Mouse (Mus musculus) heart, embryonic 14.5 days (tissue): ENCODE results near the gene Cysrt1. TPM values are rescaled to one million over a fixed set of nuclear protein-coding genes. Genes with fewer than 3 reads are reported as not detected.

Source experiments
- ATAC-seq: fragments of 200-750 bp; cut with Nextera tagmentation; 2 replicates; pipeline ENCODE4 v1.8.0; 2017; ENCODE audit warnings: low read depth, moderate TSS enrichment; ENCODE audit not compliant: insufficient number of reproducible peaks, insufficient read depth, low FRiP score
- H3K27ac ChIP-seq, 2 experiments: fragments of 200-500 bp in 1 of 2; fragments of 300-500 bp in 1 of 2; sonication (generic) in 1 of 2; replicated peaks in 1 of 2; 2 replicates each; pipeline ENCODE4 v1.5.1; 2012 to 2014; ENCODE audit warnings: low read depth in 2 of 2, low read length in 2 of 2, control low read depth in 1 of 2, mild to moderate bottlenecking in 1 of 2, mixed read lengths in 1 of 2; ENCODE audit not compliant: control insufficient read depth in 1 of 2, insufficient read depth in 1 of 2
- H3K27me3 ChIP-seq: fragments of 300-500 bp; sonication (generic); 2 replicates; pipeline ENCODE4 v1.6.1; 2014; ENCODE audit warnings: mild to moderate bottlenecking, low read length, control low read depth; ENCODE audit not compliant: control insufficient read depth, insufficient read depth
- H3K36me3 ChIP-seq: fragments of 300-500 bp; sonication (generic); 2 replicates; pipeline ENCODE4 v1.6.1; 2014; ENCODE audit warnings: mild to moderate bottlenecking, control low read depth, low read length, mixed read lengths; ENCODE audit not compliant: control insufficient read depth, insufficient read depth
- H3K4me1 ChIP-seq, 2 experiments: fragments of 200-500 bp in 1 of 2; fragments of 300-500 bp in 1 of 2; sonication (generic) in 1 of 2; 2 replicates each; pipeline ENCODE4 v1.6.1; 2012 to 2014; ENCODE audit warnings: low read length in 2 of 2, control low read depth in 1 of 2, mixed read lengths in 1 of 2; ENCODE audit not compliant: control insufficient read depth in 2 of 2, insufficient read depth in 2 of 2
- H3K4me2 ChIP-seq: fragments of 300-500 bp; sonication (generic); 2 replicates; pipeline ENCODE4 v1.6.1; 2014; ENCODE audit warnings: mild to moderate bottlenecking, low read length
- H3K4me3 ChIP-seq, 2 experiments: fragments of 200-500 bp in 1 of 2; fragments of 300-500 bp in 1 of 2; sonication (generic) in 1 of 2; 2 replicates each; pipeline ENCODE4 v1.5.1; 2012 to 2014; ENCODE audit warnings: low read length in 2 of 2, mild to moderate bottlenecking in 2 of 2, control low read depth in 1 of 2, low read depth in 1 of 2, moderate library complexity in 1 of 2; ENCODE audit not compliant: control insufficient read depth in 1 of 2, insufficient read depth in 1 of 2
- H3K9ac ChIP-seq: fragments of 300-500 bp; sonication (generic); 2 replicates; pipeline ENCODE4 v1.6.1; 2014; ENCODE audit warnings: mild to moderate bottlenecking, low read length
- H3K9me3 ChIP-seq: fragments of 300-500 bp; sonication (generic); 2 replicates; pipeline ENCODE4 v1.6.1; 2016; ENCODE audit warnings: low read length, control low read depth; ENCODE audit not compliant: control insufficient read depth
- WGBS: fragments of 180-500 bp; shearing (Covaris S2); extraction: QIAGEN DNeasy Blood & Tissue Kit; methylation state at CpG from one replicate; pipeline ENCODE4 v1.1.7; 2014; 5-methylcytosine and 5-hydroxymethylcytosine counted together
- polyA plus RNA-seq: library from polyadenylated mRNA; unstranded; fragments of >200 nt; fragmentation: Nextera tagmentation; extraction: Ambion mirVana; gene quantifications from 2 replicates; pipeline ENCODE4 v1.2.1, GENCODE M21; 2014

Cysrt1 gene
- polyA plus RNA-seq, 1 experiment from 2014 or later, result not detected

- peaks cover 5 to 21% of the 10 kb centered on the region in 2 experiments for H3K4me1 ChIP-seq
- no peaks in the 10 kb centered on the region for H3K9me3 ChIP-seq
- no peak overlapping the region for H3K27ac ChIP-seq
- H3K27me3 ChIP-seq, result peaks cover 20% of the 10 kb centered on the region
- WGBS, result 75% methylated on average over 5 of the region's 5 CpGs
- no peak overlapping the region for H3K4me2 ChIP-seq
- H3K9ac ChIP-seq, result no peak overlapping the region
- peaks cover 11% of the 10 kb centered on the region for H3K36me3 ChIP-seq
- H3K4me3 ChIP-seq, result no peak overlapping the region
- no peak for ATAC-seq
Measured at GRCm38 (mm10) chr2:25226864-25227263, 15.4 kb downstream of the Cysrt1 start.

- peak overlapping the region; percentile 60 for H3K4me2 ChIP-seq
- 68% methylated on average over 8 of the region's 8 CpGs for WGBS
Measured at GRCm38 (mm10) chr2:25225811-25226379, 16.4 kb downstream of the Cysrt1 start.

GRCm38 (mm10) chr2:25224766-25225752 lies 17.2 kb downstream of the Cysrt1 start:
- H3K36me3 ChIP-seq, result peaks cover 20% of the 10 kb centered on the region
- peak overlapping the region; percentile 97 to 100 for H3K27ac ChIP-seq
- peak overlapping the region; percentile 77 for H3K9ac ChIP-seq
- H3K27me3 ChIP-seq, result peaks cover 3% of the 10 kb centered on the region; the same call in 1 of the 2 replicates
- WGBS, result 2% methylated on average over 41 of the region's 41 CpGs
- H3K4me3 ChIP-seq, result peak overlapping the region; percentile 71 to 91
- peak overlapping the region; percentile 60 for H3K4me2 ChIP-seq
- H3K9me3 ChIP-seq, result no peaks in the 10 kb centered on the region
- ATAC-seq, result peak; percentile 93
- H3K4me1 ChIP-seq, result peaks cover 5 to 21% of the 10 kb centered on the region in 2 experiments

More at GRCm38 (mm10) chr2:25225811-25226379, 16.4 kb downstream of the Cysrt1 start:
- H3K27me3 ChIP-seq, result peaks cover 11% of the 10 kb centered on the region
- H3K9me3 ChIP-seq, result no peaks in the 10 kb centered on the region
- peaks cover 5 to 21% of the 10 kb centered on the region in 2 experiments for H3K4me1 ChIP-seq
- H3K27ac ChIP-seq, result peak overlapping the region; percentile 88 to 97
- no peak for ATAC-seq
- peaks cover 20% of the 10 kb centered on the region for H3K36me3 ChIP-seq
- peak overlapping the region; percentile 77 for H3K9ac ChIP-seq
- H3K4me3 ChIP-seq, result peak overlapping the region in 1 of 2 experiments; percentile 71; a peak in 2 of 4 replicates

- 0% methylated on average over 17 of the region's 17 CpGs for WGBS
- Histone ChIP-seq H3K9ac (peak within 1 kb of the TSS; percentile 84), H3K4me3 (peak within 1 kb of the TSS; percentile 71 to 91), H3K27me3 (no peaks in the 10 kb centered on the region), H3K4me2 (peak within 1 kb of the TSS; percentile 96), H3K27ac (peak within 1 kb of the TSS; percentile 97 to 100), H3K36me3 (peaks cover 20% of the 10 kb centered on the region), H3K4me1 (peaks cover 5 to 21% of the 10 kb centered on the region in 2 experiments), H3K9me3 (no peaks in the 10 kb centered on the region)
- ATAC-seq, result no peak
Measured at GRCm38 (mm10) chr2:25224492-25224765, 17.8 kb downstream of the Cysrt1 start, which contains the start of gene Tubb4b. Tubb4b (minus strand) TSS chr2:25224702.

- Histone ChIP-seq H3K36me3 (peaks cover 20% of the 10 kb centered on the region), H3K9ac (peak overlapping the region; percentile 84), H3K27ac (peak overlapping the region; percentile 93 to 98), H3K27me3 (no peaks in the 10 kb centered on the region), H3K4me2 (peak overlapping the region; percentile 96), H3K4me1 (peaks cover 4 to 19% of the 10 kb centered on the region in 2 experiments), H3K4me3 (peak overlapping the region; percentile 71 to 89), H3K9me3 (no peaks in the 10 kb centered on the region)
- peak; percentile 45 for ATAC-seq
- WGBS, result 2% methylated on average over 46 of the region's 53 CpGs
Measured at GRCm38 (mm10) chr2:25223681-25224491, 18.4 kb downstream of the Cysrt1 start.

GRCm38 (mm10) chr2:25221331-25221772 lies 20.9 kb downstream of the Cysrt1 start:
- H3K27me3 ChIP-seq, result no peaks in the 10 kb centered on the region
- H3K4me3 ChIP-seq, result no peak overlapping the region
- no peak overlapping the region for H3K9ac ChIP-seq
- ATAC-seq, result no peak
- 59% methylated on average over 5 of the region's 5 CpGs for WGBS
- peaks cover 20% of the 10 kb centered on the region for H3K36me3 ChIP-seq
- peaks cover 2 to 12% of the 10 kb centered on the region in 2 experiments; a peak in 3 of 4 replicates for H3K4me1 ChIP-seq
- H3K27ac ChIP-seq, result no peak overlapping the region
- H3K9me3 ChIP-seq, result no peaks in the 10 kb centered on the region
- no peak overlapping the region for H3K4me2 ChIP-seq

- H3K9me3 ChIP-seq, result no peaks in the 10 kb centered on the region
- H3K4me3 ChIP-seq, result no peak within 1 kb of the TSS
- peaks cover 19% of the 10 kb centered on the region for H3K36me3 ChIP-seq
- H3K4me2 ChIP-seq, result no peak within 1 kb of the TSS
- H3K27ac ChIP-seq, result no peak within 1 kb of the TSS
- no peak within 1 kb of the TSS for H3K9ac ChIP-seq
- no peak for ATAC-seq
- H3K27me3 ChIP-seq, result 0 out of 2 replicates have a peak, but pooled peaks cover 1% of the 10 kb centered on the region
- peaks cover 2 to 3% of the 10 kb centered on the region in 2 experiments; a peak in 3 of 4 replicates for H3K4me1 ChIP-seq
Measured at GRCm38 (mm10) chr2:25218445-25218844, 23.8 kb downstream of the Cysrt1 start, which contains the start of gene Fam166a. Fam166a (plus strand) TSS chr2:25218745.
